Mouse (Mus musculus): ENCODE measurements around the gene Bola3.
"Not testable (repeated sequence)": the region's sequence is repeated elsewhere in the genome, so short reads cannot be mapped to it uniquely, and the experiment has no call there.

Bola3 gene

DNA sequence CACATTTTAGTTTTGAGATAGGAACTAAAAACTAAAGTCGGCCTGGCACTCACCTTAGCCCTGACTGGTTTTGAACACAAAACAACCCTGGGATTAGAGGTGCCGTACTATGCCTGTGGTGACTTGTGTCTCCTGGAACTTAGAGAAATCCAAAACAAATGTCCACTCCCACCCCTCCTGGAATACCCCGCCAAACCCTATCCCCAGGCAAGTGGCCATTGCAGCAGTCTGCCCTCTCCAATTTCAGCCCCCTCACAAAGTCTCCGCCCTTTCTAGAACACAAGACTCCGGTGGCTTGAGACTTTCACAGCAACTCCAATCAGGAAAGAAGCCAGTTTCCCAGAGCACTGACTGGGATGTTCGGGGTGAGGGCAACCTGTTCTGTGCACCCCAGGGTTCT, at the start of gene Bola3:
Gene Bola3, plus strand, starts transcription at position 275 of the 400 bp plus-strand sequence.
- in situ Hi-C loops (cut with MboI, MseI): no loop called here

DNA sequence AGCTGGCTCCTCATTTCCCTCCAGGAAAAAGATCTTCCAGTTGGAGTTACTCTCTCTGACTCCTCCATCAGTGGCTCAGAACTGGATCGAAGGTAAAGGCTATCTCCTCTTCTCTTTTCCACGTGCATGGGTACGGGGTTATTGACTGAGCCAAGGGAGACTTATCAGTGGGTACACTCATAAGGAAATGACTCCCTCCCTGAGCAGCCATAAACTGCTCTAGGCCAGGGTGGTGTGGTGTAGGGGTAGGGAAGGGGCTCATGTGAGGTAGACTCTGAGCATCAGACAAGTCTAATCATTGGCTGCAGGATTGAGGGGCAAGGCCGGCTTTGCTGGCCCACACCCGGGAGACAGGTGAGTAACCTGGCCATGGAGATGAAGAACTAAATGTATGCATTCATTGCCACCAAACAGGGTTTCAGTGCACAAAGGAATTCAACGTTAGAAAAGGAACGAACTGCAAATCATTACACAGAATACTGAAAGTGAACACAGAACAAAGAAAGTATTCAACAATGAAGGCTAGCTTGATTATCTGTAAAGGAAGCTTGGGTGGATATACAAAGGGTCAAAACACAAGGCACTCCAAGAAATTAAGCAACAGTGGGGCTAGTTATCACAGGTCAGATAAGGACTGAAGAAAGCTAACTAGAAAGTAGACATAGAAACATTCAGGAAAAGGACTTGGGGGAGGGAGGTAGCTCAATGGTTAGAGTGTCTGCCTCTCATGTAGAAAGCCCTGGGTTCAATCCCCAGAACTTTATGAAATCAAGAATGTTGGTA, 48.3 kb upstream of the Bola3 start:
- in situ Hi-C loops (cut with MboI, MseI): no loop called here

DNA sequence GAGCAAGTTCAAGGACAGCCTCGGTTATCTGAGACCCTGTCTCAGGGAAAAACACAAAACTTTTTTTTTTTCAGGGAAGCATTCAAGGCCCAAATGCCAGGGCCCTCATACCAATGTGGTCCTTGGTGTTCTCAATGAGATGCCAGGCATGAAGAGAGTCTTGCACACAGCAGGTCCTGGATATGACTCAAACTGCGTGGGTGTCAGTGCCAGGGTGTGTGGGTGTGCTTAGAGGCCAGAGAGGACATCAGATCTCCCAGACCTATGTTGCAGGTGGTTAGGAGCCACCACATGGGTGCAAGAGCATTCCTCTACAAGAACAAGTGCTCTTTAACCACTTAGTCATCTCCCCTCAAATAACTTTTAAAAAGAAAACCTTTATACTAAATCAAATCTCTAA, 47.7 kb upstream of the Bola3 start:
- in situ Hi-C loops (cut with MboI, MseI): no loop called here

DNA sequence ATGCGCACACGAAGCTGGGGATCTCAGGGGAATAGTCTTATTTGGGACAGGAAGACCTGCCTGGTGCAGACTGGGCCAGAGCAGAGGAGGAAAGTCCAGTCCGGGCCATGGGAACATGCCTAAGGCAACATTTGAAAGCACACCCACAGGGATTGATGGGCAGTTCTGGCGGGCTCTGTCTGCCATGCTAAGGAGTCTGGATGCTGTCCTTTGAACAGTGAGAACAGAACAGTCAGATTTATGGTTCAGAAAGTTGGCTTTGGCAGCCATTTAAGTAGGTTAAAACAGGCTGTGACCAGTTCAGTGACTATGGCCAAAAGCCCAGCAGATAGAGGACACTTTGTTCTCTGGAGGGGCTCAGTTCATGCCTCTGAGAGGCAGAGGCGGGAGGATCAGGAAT, 46.7 kb upstream of the Bola3 start:
- in situ Hi-C loops (cut with MboI, MseI): no loop called here

DNA sequence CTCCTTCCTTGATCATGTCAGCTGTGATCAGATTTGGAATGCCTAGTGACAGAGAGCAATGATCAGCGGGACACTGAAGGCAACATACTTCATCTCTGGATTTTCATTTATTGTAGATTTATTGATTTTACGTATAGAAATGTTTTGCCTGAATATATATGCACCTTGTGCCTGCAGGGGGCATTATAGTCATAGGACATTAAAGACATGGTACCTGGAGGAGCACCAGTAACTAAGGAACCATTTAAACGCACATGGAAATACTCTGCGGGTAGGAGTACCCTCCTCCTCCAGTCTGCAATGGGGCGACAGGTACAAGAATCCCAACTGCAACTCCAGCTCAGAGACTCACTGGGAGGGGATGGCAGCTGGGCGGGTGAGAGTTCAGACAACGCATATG, 39.9 kb upstream of the Bola3 start:
- in situ Hi-C loops (cut with MboI, MseI): no loop called here

DNA sequence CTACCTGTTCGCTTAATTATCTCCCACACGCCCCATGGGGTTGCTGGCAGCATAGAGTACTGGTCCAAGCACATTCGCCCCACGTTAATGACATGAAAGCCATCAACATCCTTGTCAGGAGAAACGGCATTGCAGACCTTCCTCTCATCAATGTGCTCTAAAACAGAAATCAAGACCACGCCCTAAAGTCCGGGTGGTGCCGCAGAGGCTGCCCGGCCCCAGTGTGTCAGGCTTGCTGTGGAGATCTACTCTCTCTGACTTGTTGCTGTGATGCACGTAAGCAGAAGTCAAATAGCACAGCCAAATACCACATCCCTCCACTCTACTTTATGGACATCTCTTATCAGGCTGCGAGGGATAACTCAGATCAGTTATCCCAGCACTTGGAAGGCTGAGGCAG, 37.7 kb upstream of the Bola3 start:
- in situ Hi-C loops (cut with MboI, MseI): loop anchor here in 1 of 2 experiments (10.0 kb wide), 1 partner anchor 614 kb away; no protein-coding TSS in a partner anchor

DNA sequence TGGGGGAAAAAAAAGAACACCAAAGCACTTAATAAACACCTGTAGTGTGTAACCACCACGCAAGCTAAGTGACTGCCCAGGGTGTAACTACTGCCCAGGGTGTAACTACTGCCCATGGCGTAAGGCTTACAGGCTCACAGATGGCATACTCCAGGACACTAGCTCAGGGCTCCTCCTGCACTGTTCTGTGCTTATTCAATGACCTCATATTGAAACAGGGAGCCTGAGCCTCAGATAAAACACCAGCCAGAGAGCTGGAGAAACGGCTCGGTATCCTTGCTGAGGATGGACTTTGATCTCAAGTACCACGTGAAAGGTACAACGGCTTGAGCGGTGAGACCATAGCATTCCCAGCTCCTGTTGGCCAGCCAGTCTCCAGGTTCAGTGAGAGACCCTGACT, 36.9 kb upstream of the Bola3 start:
- in situ Hi-C loops (cut with MboI, MseI): loop anchor here in 1 of 2 experiments (10.0 kb wide), 1 partner anchor 613 kb away; no protein-coding TSS in a partner anchor

DNA sequence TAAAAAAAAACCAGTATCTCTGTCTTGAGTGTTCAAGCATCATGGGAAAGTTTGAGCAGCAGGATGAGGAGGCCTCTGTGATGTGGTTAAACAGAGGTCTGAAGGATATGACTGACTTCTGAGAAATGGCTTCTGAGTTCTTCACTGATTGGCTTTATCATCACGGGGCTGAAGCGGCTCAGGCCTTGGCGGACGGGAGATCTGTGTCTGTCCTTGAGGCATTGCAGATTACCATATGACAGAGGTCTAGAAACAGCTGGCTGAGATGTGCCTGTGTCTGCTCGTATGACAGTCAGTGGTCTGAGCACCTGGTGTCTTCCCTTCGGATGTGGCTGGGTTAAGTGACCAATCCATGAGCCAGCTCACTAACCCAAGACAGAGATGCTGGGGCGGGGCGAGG, 36.4 kb upstream of the Bola3 start:
- in situ Hi-C loops (cut with MboI, MseI): loop anchor here in 1 of 2 experiments (10.0 kb wide), 1 partner anchor 612 kb away; no protein-coding TSS in a partner anchor

DNA sequence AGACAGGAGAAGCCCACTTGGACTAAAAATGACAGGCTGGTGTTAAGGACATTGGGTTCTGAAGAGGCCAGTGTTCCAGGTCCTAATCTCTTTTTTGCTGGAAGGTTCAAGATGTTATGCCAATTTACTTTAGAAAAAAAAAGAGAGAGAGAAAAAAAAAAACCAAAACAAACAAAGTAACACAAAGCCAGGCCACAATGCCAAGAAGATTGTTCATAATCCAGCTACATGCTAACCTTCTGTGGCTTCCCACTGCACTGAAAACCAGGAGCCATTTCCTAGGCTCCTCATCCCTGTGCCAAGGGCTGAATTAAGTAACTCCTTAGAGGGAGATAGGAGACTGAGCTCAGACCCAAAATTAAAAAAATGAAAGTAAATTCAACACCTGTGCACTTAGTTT, 33.7 kb upstream of the Bola3 start:
- in situ Hi-C loops (cut with MboI, MseI): loop anchor here in 1 of 2 experiments (10.0 kb wide), 1 partner anchor 610 kb away; no protein-coding TSS in a partner anchor

DNA sequence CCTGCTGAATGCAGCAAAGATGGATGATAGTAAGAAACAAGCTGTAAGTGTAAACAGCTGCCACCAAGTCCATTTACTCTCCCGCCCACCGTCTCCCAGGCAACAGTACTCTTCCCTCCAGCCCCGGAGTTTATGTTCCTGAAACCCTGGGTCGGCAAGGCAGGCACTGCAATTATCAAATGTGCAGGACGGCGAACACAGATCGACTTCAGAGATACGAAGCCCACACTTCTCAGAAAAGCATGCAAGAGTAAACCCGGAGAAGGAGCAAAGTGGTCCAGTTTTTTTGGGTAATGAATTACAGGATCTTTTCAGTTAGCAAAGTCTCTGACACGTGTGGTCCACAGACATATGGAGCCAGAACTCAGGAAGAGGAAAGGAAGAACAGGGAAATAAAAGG, 32.9 kb upstream of the Bola3 start:
- in situ Hi-C loops (cut with MboI, MseI): loop anchor here in 1 of 2 experiments (10.0 kb wide), 1 partner anchor 609 kb away; no protein-coding TSS in a partner anchor

DNA sequence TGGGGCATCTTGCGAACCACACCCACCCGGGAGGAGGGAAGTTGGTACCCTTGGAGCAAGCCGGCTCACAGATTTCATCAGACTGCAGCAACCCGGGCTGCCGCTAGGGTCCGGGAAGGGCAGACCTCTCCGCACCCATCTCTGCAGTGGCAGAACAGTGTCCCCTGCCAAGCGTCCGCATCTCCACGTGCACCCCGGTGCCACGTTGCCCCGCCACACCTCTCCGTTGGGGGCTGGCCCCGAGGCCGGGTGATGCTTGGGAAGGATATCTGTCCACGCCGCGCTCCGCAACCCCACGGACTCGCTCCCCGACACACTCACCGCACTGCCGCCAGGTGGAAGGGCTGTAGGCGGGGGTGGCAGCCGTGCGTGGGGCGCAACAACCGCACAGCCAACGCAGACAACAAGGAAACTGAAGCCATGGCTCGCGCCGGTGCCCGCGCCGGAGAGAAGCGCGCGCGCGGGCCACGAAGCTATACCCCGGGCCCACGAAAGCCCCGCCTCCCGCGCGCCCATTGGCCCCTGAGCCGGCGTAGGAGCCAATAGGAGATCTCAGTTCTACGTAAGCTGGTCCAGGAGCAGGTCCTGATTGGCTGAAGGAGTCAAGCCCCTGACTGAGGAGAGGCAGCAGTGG, 31.7 kb upstream of the Bola3 start:
- in situ Hi-C loops (cut with MboI, MseI): loop anchor here in 1 of 2 experiments (10.0 kb wide), 1 partner anchor 608 kb away; no protein-coding TSS in a partner anchor

DNA sequence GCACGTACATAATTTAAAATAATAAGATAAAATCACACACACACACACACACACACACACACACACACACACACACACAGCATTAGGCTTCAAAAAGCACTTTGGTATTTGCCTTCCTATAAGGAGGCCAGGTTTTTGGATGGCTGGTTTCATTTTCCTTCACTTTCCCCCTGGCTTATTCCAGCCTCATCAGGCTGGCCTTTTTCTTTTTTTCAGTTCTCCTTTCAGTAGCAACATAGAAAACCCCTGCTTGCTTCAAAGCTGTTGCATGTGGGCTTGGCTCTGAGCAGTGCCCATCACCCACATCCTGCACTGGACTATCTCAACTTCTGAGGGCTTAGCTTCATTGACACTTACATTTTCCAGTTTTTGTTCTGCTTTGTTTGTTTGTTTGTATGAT, 27.0 kb upstream of the Bola3 start:
- in situ Hi-C loops (cut with MboI, MseI): no loop called here

DNA sequence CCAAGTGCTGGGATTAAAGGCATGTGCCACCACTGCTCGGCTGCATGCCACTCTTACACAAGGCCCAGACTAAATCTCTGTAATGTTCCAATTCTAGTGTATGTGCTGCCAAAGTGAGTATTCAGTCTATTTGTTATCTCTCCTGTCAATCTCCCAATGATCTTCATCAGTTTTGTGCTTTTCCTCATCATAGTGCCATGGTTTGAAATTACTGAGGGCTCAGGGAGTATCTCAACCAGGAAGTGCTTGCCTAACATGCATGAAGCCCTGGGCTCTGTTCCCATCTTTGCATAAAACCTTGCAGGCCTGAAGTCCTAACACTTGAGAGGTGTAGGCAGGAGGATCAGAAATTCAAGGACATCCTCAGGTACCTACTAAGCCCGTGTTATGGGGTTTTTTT, 26.2 kb upstream of the Bola3 start:
- in situ Hi-C loops (cut with MboI, MseI): no loop called here

DNA sequence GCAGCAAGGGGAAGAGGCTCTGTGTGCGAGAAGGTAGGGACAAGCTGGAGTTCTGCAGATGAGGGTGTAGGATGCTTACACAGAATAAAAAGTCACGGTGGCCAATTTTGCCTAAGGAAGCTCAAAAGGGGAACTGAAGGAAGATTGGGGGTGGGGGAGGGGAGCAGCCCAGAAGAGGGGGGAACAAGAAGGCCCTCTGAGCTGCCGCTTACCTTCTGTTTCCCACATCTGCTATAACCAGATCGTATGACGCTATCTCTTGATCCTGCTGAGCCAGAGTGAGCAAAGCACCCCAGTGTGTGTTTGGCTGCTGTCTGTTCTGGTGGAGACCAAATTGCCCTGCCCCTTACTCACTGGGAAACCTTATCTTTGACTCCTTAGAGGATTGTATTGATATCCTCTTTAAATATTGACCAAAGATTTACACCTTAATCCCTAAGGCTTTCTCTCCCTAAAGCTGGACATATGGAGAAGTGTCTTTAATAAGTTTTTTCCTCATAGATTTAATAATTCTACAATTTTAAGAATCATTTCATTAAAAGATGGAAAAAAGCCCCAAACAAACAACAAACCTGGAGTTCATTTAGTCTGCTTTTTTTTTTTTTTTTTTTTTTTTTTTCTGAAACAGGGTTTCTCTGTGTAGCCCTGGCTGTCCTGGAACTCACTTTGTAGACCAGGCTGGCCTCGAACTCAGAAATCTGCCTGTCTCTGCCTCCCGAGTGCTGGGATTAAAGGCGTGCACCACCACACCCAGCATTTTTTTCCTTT, 25.1 kb upstream of the Bola3 start:
- in situ Hi-C loops (cut with MboI, MseI): no loop called here

DNA sequence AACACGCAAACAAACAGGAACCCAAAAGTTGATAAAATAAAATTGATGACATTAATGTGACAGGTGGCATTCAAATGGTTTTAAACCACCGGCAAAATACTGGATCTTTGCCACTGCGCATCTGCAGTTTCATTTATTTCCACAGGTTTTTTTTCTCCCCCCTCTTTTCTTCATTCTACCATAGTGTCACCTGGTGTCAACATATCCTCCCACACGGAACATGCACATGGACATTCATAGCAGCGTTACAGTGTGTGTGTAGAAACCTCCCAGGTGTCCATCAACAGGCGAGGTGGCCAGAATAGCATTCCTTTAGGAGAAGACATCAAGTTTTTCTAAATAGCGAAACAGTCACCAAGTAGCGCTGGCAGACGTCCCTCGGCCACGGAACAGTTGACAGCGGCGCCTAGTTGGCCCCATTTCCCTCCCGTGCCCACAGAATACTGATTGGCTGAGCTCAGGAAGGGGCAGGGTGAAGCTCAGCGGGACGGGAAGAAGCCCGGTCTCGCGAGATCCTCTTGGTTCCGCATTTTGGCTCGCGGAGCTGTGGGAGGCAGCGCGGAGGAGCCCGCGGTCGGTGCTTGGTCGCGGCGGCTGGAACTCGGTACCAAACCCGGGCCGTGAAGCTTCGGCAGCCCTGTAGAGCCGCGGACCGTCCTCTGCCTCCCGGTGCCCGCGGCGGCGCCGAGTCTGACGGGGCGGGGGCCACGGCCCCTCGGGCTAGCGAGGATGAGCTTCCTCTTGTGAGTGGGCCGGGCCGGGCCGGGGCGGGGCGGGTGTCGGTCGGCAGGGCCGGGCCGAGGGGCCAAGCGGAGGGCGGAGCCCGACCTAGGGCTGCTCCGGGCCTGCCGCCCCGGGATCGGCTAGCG, 23.2 kb upstream of the Bola3 start, which contains the start of the genes Mthfd2 and Mob1a:
Gene Mthfd2, minus strand, starts transcription at position 384 of the 869 bp plus-strand sequence.
Gene Mob1a, plus strand, starts transcription at position 492 of the 869 bp plus-strand sequence.
- in situ Hi-C loops (cut with MboI, MseI): no loop called here

DNA sequence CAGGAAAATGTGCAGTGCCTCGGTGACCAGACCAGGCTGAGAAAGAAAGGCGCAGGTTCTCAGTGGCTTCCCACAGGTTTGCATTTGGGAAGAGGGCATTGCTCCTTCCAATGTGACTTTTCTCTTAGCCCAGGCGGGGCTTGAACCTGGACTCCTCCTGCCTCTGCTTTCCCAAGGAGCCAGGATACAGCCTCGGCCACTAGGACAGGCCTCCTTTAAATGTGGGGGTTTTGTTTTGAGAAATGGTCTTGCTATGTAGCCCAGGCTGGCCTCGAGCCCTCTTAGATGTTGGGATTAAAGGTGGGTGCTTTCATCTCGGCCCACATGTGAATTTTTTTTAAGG, 22.6 kb upstream of the Bola3 start:
- in situ Hi-C loops (cut with MboI, MseI): no loop called here

DNA sequence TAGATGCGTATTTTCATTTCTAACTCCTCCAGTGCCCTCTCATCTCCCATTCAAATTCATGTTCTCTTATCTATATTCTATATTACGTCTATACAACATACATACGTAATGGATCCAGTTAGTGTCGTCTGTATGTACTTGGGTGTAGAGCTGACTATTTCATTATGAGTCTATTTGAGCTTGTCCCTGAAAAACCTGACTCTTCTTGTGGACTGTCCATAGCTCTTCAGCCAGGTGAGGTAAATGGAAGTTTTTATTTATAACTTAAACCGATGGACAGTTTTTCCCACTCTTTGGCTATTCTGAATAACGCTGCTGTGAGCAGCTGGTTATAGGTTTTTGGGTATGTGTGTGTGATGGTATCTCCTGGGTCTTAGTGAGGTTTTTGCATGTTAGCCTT, 22.2 kb upstream of the Bola3 start:
- in situ Hi-C loops (cut with MboI, MseI): no loop called here

DNA sequence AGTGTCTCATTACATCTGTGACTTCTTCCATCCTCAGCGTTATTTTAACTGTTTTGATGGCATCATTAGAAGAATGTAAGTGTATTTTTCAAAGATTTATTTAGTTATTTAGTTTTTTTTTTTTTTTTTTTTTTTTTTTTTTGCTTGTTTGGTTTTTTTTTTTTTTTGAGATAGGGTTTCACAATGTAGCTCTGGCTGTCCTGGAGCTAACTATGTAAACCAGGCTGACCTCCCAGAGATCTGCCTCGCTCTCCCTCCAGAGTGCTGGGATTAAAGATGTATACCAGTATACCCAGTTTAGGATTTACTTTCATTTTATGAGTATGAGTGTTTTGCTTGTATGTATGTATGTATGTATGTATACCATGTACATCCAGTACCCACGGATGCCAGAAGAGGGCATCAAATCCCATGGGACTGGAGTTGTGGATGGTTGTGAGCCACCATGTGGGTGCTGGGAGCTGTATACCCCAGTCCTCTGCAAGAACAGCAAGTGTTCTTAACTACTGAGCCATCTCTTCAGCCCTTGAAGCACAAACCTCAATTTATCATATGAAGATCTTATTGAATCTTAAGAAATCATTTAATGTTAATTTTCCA, 21.3 kb upstream of the Bola3 start:
- in situ Hi-C loops (cut with MboI, MseI): no loop called here

DNA sequence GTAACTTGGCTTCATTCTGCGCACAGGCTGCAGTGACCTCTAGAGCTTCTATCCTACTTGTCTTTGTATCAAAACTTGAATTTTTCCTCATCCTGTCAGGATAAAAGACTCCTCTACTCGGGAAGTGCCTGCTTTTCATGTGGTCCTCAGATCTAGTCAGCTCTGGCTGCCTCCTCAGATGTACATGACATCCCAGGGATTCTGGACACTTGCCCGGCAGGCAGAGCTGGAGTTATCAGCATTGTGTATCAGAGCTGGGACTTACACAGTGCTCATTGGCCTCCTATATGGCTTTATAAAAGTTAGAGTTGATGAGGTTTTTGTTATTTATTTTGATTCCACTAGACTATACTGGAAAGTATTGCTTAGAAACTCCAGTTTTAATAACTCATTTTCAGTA, 7.6 kb upstream of the Bola3 start:
- in situ Hi-C loops (cut with MboI, MseI): no loop called here

DNA sequence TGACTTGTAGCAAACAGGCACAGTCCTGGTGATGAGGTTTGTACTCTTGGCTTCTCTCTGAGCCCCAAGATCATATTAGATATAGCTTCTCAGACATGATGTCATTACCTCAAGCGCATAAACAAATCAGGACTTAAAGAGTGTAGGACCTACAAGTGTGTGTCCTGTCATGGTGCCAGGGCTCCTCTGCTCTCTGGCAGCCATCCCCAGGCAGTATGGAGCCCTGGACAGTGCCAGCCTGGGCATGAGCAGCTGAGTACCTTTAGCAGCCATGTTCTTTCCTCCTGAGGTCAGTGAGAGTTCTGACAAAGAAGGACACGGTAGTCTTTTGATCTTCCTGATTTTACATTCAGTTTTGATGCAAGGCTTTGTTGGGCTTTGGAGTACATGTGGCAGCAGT, 6.0 kb upstream of the Bola3 start:
- in situ Hi-C loops (cut with MboI, MseI): no loop called here

DNA sequence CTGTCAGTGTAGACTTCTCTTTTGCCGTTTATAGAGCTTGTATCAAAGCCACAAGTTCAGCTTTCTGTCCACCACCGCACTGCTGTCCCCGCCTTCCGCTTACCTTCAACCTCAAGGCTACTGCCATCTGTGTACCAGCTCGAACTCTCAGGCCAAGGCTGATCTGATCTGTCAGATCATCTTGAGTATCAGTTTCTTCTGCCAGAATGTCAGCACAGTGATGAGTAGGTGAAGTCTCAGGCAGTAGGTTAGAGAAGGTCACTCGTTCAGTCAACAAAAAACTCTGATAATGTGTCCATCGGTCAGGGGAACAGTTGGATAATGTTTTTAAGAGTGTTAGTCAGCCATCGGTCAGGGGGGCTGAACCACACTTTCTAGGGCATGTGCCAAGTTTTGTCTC, 3.7 kb upstream of the Bola3 start:
- in situ Hi-C loops (cut with MboI, MseI): not testable (repeated sequence)

Data from T-helper 17 cell (primary cell).